Mouse (Mus musculus) bone marrow, adult 2 months (tissue): Measurements from ENCODE around the gene Sos1.

ENCODE experiments used
- CTCF ChIP-seq: fragments of 200-500 bp; IDR thresholded peaks from 2 replicates; pipeline ENCODE4 v1.5.1; 2011; ENCODE audit warnings: low read length, control low read depth; ENCODE audit not compliant: control insufficient read depth, insufficient read depth
- POLR2A ChIP-seq: fragments of 200-500 bp; IDR thresholded peaks from 2 replicates; pipeline ENCODE4 v1.6.1; 2011; ENCODE audit warnings: low read depth, mild to moderate bottlenecking, control low read depth, low read length, borderline replicate concordance; ENCODE audit not compliant: control insufficient read depth

- TF ChIP-seq CTCF (no peak), POLR2A (no peak)
These were observed 13.6 kb upstream of the Sos1 start for GRCm38 (mm10) chr17:80493891-80494290.
